Mouse (Mus musculus) heart, adult 2 months (tissue): ENCODE data around the gene Tcf25.

ENCODE experiments used
- CTCF ChIP-seq: fragments of 200-600 bp; IDR thresholded peaks from 2 replicates; pipeline ENCODE4 v1.8.1; 2022; ENCODE audit warnings: antibody characterized with exemption, mild to moderate bottlenecking, moderate library complexity
- EP300 ChIP-seq: fragments of 200-500 bp; IDR thresholded peaks from 2 replicates; pipeline ENCODE4 v1.6.1; 2011; ENCODE audit warnings: low read depth, low read length, control low read depth; ENCODE audit not compliant: insufficient read depth
- POLR2A ChIP-seq: fragments of 200-500 bp; IDR thresholded peaks from 2 replicates; pipeline ENCODE4 v1.6.1; 2011; ENCODE audit warnings: mild to moderate bottlenecking, low read depth, low read length, control low read depth; ENCODE audit not compliant: insufficient read depth

- TF ChIP-seq EP300 (no peak), POLR2A (no peak), CTCF (no peak)
These were observed 47.8 kb downstream of the Tcf25 start for GRCm38 (mm10) chr8:123421325-123421724.
